Mouse (Mus musculus) frontal cortex, postnatal 36 days (tissue): ENCODE measurements around the gene Xlr5b.
"Not testable (repeated sequence)": the region's sequence is repeated elsewhere in the genome, so short reads cannot be mapped to it uniquely, and the experiment has no call there.

ENCODE experiments used
- DNase-seq, 2 experiments: peaks; one replicate each; pipeline ENCODE4 v3.0.0; 2022; ENCODE audit warnings: low spot score in 2 of 2

Gene Xlr5b

GRCm38 (mm10) chrX:73148496-73148895 is at the start of gene Xlr5b:
TSS of gene Xlr5b (plus strand) at chrX:73148796.
- not testable (repeated sequence) for DNase-seq

- not testable (repeated sequence) for DNase-seq
Measured at GRCm38 (mm10) chrX:73116747-73117146, 31.8 kb upstream of the Xlr5b start, which contains the start of gene Gm14685. TSS of gene Gm14685 (plus strand) at chrX:73117047.

GRCm38 (mm10) chrX:73122859-73123829 is 25.5 kb upstream of the Xlr5b start:
- DNase-seq, result not testable (repeated sequence)

GRCm38 (mm10) chrX:73143218-73143618 is 5.4 kb upstream of the Xlr5b start:
- not testable (repeated sequence) for DNase-seq

- DNase-seq, result not testable (repeated sequence)
Measured at GRCm38 (mm10) chrX:73149350-73149749, 754 bp downstream of the Xlr5b start, which contains the start of gene DXBay18. TSS of gene DXBay18 (minus strand) at chrX:73149450.

- DNase-seq, result not testable (repeated sequence)
Measured at GRCm38 (mm10) chrX:73176889-73177288, 28.3 kb downstream of the Xlr5b start, which contains the start of gene Spin2d. TSS of gene Spin2d (minus strand) at chrX:73176989.

- DNase-seq, result peak in 1 of 2 experiments; percentile 0
Measured at GRCm38 (mm10) chrX:73191934-73192333, 43.3 kb downstream of the Xlr5b start, which contains the start of gene Xlr3b. TSS of gene Xlr3b (plus strand) at chrX:73192207.
